Mouse (Mus musculus) heart, postnatal 0 days (tissue): Measurements from ENCODE around the gene Gm37240.

Experiments used
- CTCF ChIP-seq: IDR thresholded peaks from 2 replicates; pipeline ENCODE4 v1.5.1; 2016; ENCODE audit warnings: antibody characterized with exemption, control low read depth, low read depth
- EP300 ChIP-seq: IDR thresholded peaks from 2 replicates; pipeline ENCODE4 v1.6.1; 2016; ENCODE audit warnings: antibody characterized with exemption, low read depth

DNA sequence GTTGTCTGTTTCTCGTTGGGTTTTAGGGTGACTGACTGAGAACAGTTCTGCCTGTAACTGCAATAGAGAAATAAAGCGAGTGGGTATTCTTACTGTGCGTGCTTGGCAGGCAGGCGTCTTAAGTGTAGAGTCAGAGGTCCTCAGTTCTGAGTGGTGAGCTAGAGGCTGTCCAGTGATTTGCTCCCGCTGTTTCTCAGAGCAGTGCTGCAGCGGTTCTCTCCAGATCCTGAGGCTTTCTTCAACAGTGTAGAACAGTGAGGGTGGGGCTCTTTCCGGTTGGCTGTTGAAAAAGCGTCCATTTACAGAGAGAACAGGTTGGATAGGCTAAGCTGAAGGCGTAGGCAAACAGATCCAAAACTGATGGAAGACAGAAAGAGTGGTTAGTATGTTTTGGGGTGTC lies 1012.0 kb downstream of the Gm37240 start:
- no peak for TF ChIP-seq CTCF
- no peak for TF ChIP-seq EP300
